Mouse (Mus musculus): Measurements from ENCODE around the gene Clip3.

GRCm38 (mm10) chr7:30308076-30309005, 16.8 kb downstream of the Clip3 start, which contains the start of gene Alkbh6:
- TF ChIP-seq TAL1 (conservative IDR thresholded peaks at IDR 0.05; ENCODE audit: low read depth, low read length): no peak
- no peak for TF ChIP-seq CTCF (IDR thresholded peaks at IDR 0.05; ENCODE audit: low read depth, low read length)
- TF ChIP-seq GATA1 (IDR thresholded peaks at IDR 0.05; ENCODE audit: borderline replicate concordance, low read length): no peak
- no peak for TF ChIP-seq POLR2AphosphoS5 (IDR thresholded peaks at IDR 0.05; ENCODE audit: insufficient replicate concordance, low read depth, low read length)
- TF ChIP-seq GATA2 (IDR thresholded peaks at IDR 0.05; ENCODE audit: borderline replicate concordance, low read depth, low read length): no peak
